Mouse (Mus musculus) neutrophil, adult 5-6 weeks (primary cell): ENCODE data around the gene Mapk8ip3. TPM values are rescaled to one million over a fixed set of nuclear protein-coding genes. Genes with fewer than 3 reads are reported as not detected.

ENCODE experiments used
- ATAC-seq: fragments of 151-379, 151-347 bp; 2 replicates; pipeline ENCODE4 v1.8.0; 2017; ENCODE audit warnings: mild to moderate bottlenecking, moderate TSS enrichment; ENCODE audit not compliant: insufficient number of reproducible peaks, poor library complexity, low FRiP score, severe bottlenecking; ENCODE audit errors: extremely low read depth
- total RNA-seq: library from RNA; stranded (forward); fragments of 200-1000 nt; gene quantifications from 2 replicates; pipeline ENCODE4 v1.2.3, GENCODE M21; 2017

Mapk8ip3 gene
- total RNA-seq, 1 experiment from 2014 or later = 115 TPM

GRCm38 (mm10) chr17:24857831-24858470 is 78.8 kb downstream of the Mapk8ip3 start:
- no peak for ATAC-seq

GRCm38 (mm10) chr17:24856589-24856988 is 80.2 kb downstream of the Mapk8ip3 start:
- ATAC-seq = no peak

- no peak for ATAC-seq
Observed at GRCm38 (mm10) chr17:24855838-24856464, 80.8 kb downstream of the Mapk8ip3 start.

GRCm38 (mm10) chr17:24851381-24852125 is 85.2 kb downstream of the Mapk8ip3 start:
- ATAC-seq = no peak

- no peak for ATAC-seq
Observed at GRCm38 (mm10) chr17:24850773-24851127, 86.0 kb downstream of the Mapk8ip3 start.

- peak; percentile 95 for ATAC-seq
Observed at GRCm38 (mm10) chr17:24850065-24850772, 86.6 kb downstream of the Mapk8ip3 start, which contains the start of gene Fahd1. TSS of gene Fahd1 (minus strand) at chr17:24850364.

GRCm38 (mm10) chr17:24849733-24850064 is 87.1 kb downstream of the Mapk8ip3 start:
- ATAC-seq = no peak; the same call in 1 of the 2 replicates

- ATAC-seq = no peak
Observed at GRCm38 (mm10) chr17:24848600-24849031, 88.2 kb downstream of the Mapk8ip3 start.

GRCm38 (mm10) chr17:24847386-24847785 is 89.4 kb downstream of the Mapk8ip3 start:
- no peak for ATAC-seq

- ATAC-seq = no peak
Observed at GRCm38 (mm10) chr17:24844525-24844924, 92.3 kb downstream of the Mapk8ip3 start.

GRCm38 (mm10) chr17:24842631-24843030 is 94.1 kb downstream of the Mapk8ip3 start:
- ATAC-seq = no peak

Other genes with a start within 250 kb of the Mapk8ip3 start
- gene Syngr3, start 247.0 kb downstream of the Mapk8ip3 start, total RNA-seq = 0.25 TPM in 1 of 2 replicates, not detected in the other
- gene Gfer, start 240.8 kb downstream of the Mapk8ip3 start, total RNA-seq = 17.1 and 23.3 TPM in 2 replicates
- gene Noxo1, start 240.7 kb downstream of the Mapk8ip3 start, total RNA-seq = 0.86 and 1.6 TPM in 2 replicates
- gene Tbl3, start 229.3 kb downstream of the Mapk8ip3 start, total RNA-seq = 10.1 and 10.4 TPM in 2 replicates
- gene Rnf151, start 218.9 kb downstream of the Mapk8ip3 start, total RNA-seq = 0.86 TPM in 1 of 2 replicates, not detected in the other
- 574 and 580 TPM in 2 replicates for gene Rps2, start 218.9 kb downstream of the Mapk8ip3 start, total RNA-seq
- gene Ndufb10, start 212.5 kb downstream of the Mapk8ip3 start, total RNA-seq = 107 and 119 TPM in 2 replicates
- 1.5 and 4.0 TPM in 2 replicates for gene Rpl3l, start 209.2 kb downstream of the Mapk8ip3 start, total RNA-seq
- 818 and 923 TPM in 2 replicates for gene Msrb1, start 200.3 kb downstream of the Mapk8ip3 start, total RNA-seq
- gene Hs3st6, start 184.0 kb downstream of the Mapk8ip3 start, total RNA-seq = 0.58 TPM in 1 of 2 replicates, not detected in the other
- gene Meiob, start 132.7 kb downstream of the Mapk8ip3 start, total RNA-seq = not detected in 2 replicates
- 17.9 and 28.0 TPM in 2 replicates for gene Hagh, start 96.8 kb downstream of the Mapk8ip3 start, total RNA-seq
- 2.9 and 4.0 TPM in 2 replicates for gene Fahd1, start 86.6 kb downstream of the Mapk8ip3 start, total RNA-seq
- gene Igfals, start 71.0 kb downstream of the Mapk8ip3 start, total RNA-seq = not detected in 2 replicates
- 26.3 and 32.4 TPM in 2 replicates for gene Nubp2, start 50.6 kb downstream of the Mapk8ip3 start, total RNA-seq
- 19.7 and 24.6 TPM in 2 replicates for gene Spsb3, start 50.3 kb downstream of the Mapk8ip3 start, total RNA-seq
- gene Eme2, start 41.9 kb downstream of the Mapk8ip3 start, total RNA-seq = 26.3 and 30.2 TPM in 2 replicates
- gene Mrps34, start 41.9 kb downstream of the Mapk8ip3 start, total RNA-seq = 9.4 and 15.3 TPM in 2 replicates
- 26.1 and 34.3 TPM in 2 replicates for gene Nme3, start 40.5 kb downstream of the Mapk8ip3 start, total RNA-seq
- gene Jpt2, start 23.7 kb upstream of the Mapk8ip3 start, total RNA-seq = 20.0 and 20.6 TPM in 2 replicates
- gene Cramp1l, start 78.8 kb upstream of the Mapk8ip3 start, total RNA-seq = 18.3 and 20.7 TPM in 2 replicates
- 40.9 and 48.3 TPM in 2 replicates for gene Ift140, start 79.1 kb upstream of the Mapk8ip3 start, total RNA-seq
- not detected in 2 replicates for gene Tmem204, start 146.6 kb upstream of the Mapk8ip3 start, total RNA-seq
- gene Telo2, start 179.0 kb upstream of the Mapk8ip3 start, total RNA-seq = 17.4 and 19.6 TPM in 2 replicates
- gene Ptx4, start 183.8 kb upstream of the Mapk8ip3 start, total RNA-seq = not detected in 2 replicates
- gene Clcn7, start 196.4 kb upstream of the Mapk8ip3 start, total RNA-seq = 21.5 and 25.0 TPM in 2 replicates
- gene Ccdc154, start 225.5 kb upstream of the Mapk8ip3 start, total RNA-seq = 0.12 TPM in 1 of 2 replicates, not detected in the other
- gene Gm38655, start 238.5 kb upstream of the Mapk8ip3 start, total RNA-seq = not detected in 2 replicates
- gene BC003965, start 247.6 kb upstream of the Mapk8ip3 start, total RNA-seq = 6.8 TPM in 2 replicates